Mouse (Mus musculus): ENCODE results near the gene Tubb2b.

DNA sequence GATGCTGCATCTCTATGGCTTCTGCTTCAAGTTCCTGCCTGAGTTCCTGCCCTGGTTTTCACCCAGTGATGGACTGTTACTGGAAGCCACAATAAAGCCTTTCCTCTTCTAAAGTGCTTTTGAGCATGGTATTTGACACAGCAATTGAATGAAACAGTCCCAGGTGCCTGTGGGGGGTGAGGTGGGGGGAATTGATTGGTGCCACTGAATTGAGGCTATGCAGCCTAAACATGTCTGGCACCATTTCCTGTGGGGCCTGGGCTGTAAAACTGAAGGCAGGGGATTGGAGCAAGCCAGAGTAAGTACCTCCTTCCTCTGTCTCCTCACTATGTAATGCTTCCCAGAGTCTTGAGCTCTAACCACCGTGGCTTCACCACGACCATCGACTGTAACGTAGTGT, 15.6 kb downstream of the Tubb2b start:
- TF ChIP-seq CTCF (conservative IDR thresholded peaks at IDR 0.05; ENCODE audit: low read length) = no peak
- no peak for TF ChIP-seq POU5F1 (IDR thresholded peaks at IDR 0.05; ENCODE audit: borderline replicate concordance, low read length)
